Mouse (Mus musculus) E14TG2a.4 (cell line): Measurements from ENCODE around the gene Tigd3.
A peak's percentile ranks its signal among the peaks of the same experiment; 100 is the strongest.

ENCODE experiments used
- H3K27me3 ChIP-seq: 2 replicates; pipeline ENCODE4 v1.6.1; 2014; ENCODE audit warnings: low read length, control low read depth; ENCODE audit not compliant: insufficient read depth
- H3K36me3 ChIP-seq: 2 replicates; pipeline ENCODE4 v1.6.1; 2014; ENCODE audit warnings: low read length, control low read depth; ENCODE audit not compliant: insufficient read depth
- H3K4me1 ChIP-seq: replicated peaks from 2 replicates; pipeline ENCODE4 v1.6.1; 2014; ENCODE audit warnings: low read depth, low read length, control low read depth
- H3K4me3 ChIP-seq: replicated peaks from 2 replicates; pipeline ENCODE4 v1.5.1; 2014; ENCODE audit warnings: mild to moderate bottlenecking, low read length
- H3K9me3 ChIP-seq: 2 replicates; pipeline ENCODE4 v1.6.1; 2014; ENCODE audit warnings: low read length, control low read depth
- CTCF ChIP-seq: conservative IDR thresholded peaks from 2 replicates; pipeline ENCODE4 v1.5.1; 2014; ENCODE audit warnings: low read length
- NANOG ChIP-seq: IDR thresholded peaks from 2 replicates; pipeline ENCODE4 v1.6.1; 2014; ENCODE audit warnings: borderline replicate concordance, low read length, mixed read lengths
- POU5F1 ChIP-seq: IDR thresholded peaks from 2 replicates; pipeline ENCODE4 v1.6.1; 2014; ENCODE audit warnings: low read length, borderline replicate concordance

Tigd3 gene

DNA sequence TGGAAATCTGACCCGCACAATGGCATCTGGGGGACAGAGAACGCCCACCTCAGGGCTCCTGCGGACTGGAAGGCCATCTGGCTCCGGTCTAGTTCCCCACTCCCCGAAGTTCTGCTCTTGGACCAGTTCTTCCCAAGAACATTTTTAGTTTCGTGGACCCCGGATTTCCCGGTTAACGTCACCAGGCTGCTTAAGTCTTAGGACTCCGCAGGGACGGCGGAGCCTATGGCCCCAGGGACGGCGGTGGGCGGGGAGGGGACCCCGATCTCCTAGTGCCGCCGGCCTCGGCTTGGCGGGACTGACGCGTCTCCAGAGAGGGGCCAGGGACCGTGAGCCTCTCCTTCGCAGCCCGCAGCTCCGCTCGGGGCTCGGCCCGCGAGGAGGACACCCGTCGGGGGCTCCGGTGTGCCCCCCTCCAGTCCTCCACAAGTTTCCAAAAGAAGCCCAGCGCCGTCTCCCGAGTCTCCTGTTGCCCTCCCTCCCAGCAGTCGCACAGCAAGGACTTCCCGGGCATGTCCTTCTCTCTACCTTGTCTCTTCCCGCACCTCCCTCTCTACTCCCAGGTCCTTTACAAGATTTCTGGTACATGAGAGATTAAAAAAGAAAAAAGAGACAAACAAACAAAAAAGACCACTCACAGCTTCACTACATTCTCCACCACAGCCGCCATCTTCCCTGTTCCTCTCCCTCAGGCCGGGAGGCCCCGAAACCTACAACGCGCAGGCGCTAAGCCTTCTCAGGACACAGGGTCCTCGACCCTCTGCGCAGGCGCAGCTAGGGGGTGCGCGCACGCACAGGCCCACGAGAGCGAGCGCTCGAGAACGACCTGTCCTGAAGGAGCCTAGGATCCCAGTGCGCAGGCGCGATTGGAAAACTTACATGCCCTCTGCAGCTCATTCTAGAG lies 18.4 kb upstream of the Tigd3 start:
- Histone ChIP-seq H3K27me3 (no peaks in the 10 kb centered on the region), H3K4me3 (peak overlapping the region; percentile 99), H3K4me1 (peaks cover 59% of the 10 kb centered on the region), H3K9me3 (no peaks in the 10 kb centered on the region), H3K36me3 (peaks cover 43% of the 10 kb centered on the region)
- TF ChIP-seq POU5F1 (no peak), CTCF (no peak), NANOG (no peak)

DNA sequence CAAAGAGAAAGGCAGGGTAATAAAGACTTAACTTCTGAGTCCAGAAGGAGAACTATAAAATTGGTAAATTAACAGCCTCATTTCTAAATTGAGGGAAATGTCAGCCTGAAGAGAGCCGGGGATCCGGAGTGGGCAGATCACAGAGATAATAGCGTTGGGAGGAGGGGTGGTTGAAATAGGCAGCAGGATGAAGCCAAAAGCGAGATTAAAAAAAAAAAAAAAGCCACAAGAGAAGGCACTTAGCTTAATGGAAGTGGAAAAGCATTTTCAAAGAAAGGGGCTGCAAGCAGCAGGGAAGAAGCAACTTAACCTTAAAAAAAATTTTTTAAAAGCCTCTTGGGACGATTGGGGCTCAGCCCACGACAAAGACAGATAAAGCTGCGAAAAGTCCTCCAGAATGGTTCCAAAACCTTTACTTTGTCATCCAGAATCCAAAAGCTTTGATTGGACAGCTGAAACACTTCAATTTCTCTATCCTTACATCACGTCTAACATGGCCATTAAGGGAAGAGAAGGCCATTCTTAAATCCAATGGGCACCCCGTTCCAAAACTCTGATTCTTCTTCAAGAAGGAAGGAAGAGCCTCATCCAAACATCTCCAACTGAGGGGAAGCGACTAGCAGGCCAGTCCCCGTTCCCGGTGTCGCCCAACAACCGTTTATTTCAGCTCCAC lies 17.6 kb upstream of the Tigd3 start:
- TF ChIP-seq POU5F1 (no peak), NANOG (no peak), CTCF (no peak)
- Histone ChIP-seq H3K4me1 (peaks cover 54% of the 10 kb centered on the region), H3K27me3 (no peaks in the 10 kb centered on the region), H3K36me3 (peaks cover 45% of the 10 kb centered on the region), H3K9me3 (no peaks in the 10 kb centered on the region), H3K4me3 (peak overlapping the region; percentile 99)

DNA sequence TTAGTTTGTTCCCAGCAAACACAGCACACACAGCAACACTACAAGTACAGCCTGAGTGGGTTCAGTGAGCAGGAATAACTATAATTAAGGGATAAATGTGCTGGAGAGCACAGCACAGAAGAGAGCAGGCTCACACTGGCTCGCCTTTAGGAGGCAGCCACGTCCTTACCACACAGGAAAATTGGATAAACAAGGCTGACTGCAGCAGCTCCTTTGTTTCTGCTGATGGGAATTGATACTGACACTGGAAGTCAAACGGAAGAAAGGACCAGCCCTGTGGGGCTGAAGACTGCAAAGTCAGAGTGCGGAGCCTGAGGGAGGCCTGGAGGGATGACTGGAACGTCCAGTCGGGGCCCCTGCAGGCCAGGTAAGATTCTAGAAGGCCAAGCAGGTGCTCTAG lies 16.3 kb upstream of the Tigd3 start:
- peaks cover 52% of the 10 kb centered on the region for H3K36me3 ChIP-seq
- no peaks in the 10 kb centered on the region for H3K27me3 ChIP-seq
- H3K4me1 ChIP-seq: peaks cover 47% of the 10 kb centered on the region
- TF ChIP-seq CTCF: no peak
- TF ChIP-seq NANOG: no peak
- no peak for TF ChIP-seq POU5F1
- no peak overlapping the region for H3K4me3 ChIP-seq
- no peaks in the 10 kb centered on the region for H3K9me3 ChIP-seq

DNA sequence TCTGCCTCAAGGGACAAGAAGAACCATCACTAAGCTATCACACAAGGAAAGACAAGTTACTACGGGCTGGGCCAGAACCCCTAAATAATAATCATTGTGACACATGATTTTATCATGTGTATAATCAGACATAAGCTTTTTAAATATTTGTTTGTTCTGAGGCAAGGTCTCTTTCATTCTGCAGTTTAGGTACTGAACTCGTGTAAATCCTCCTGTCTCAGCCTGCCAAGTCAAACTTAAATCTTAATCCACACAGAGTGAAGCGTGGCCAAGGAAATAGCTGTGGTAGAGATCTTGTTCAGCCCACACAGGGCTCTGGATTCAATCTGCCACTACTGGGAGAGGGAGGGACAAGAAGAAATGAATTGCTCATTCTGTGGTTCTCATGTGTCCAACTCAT lies 13.3 kb upstream of the Tigd3 start:
- no peak overlapping the region for H3K4me3 ChIP-seq
- H3K9me3 ChIP-seq: no peaks in the 10 kb centered on the region
- peaks cover 70% of the 10 kb centered on the region for H3K36me3 ChIP-seq
- TF ChIP-seq NANOG (no peak), POU5F1 (no peak), CTCF (no peak)
- peaks cover 44% of the 10 kb centered on the region for H3K4me1 ChIP-seq
- no peaks in the 10 kb centered on the region for H3K27me3 ChIP-seq

DNA sequence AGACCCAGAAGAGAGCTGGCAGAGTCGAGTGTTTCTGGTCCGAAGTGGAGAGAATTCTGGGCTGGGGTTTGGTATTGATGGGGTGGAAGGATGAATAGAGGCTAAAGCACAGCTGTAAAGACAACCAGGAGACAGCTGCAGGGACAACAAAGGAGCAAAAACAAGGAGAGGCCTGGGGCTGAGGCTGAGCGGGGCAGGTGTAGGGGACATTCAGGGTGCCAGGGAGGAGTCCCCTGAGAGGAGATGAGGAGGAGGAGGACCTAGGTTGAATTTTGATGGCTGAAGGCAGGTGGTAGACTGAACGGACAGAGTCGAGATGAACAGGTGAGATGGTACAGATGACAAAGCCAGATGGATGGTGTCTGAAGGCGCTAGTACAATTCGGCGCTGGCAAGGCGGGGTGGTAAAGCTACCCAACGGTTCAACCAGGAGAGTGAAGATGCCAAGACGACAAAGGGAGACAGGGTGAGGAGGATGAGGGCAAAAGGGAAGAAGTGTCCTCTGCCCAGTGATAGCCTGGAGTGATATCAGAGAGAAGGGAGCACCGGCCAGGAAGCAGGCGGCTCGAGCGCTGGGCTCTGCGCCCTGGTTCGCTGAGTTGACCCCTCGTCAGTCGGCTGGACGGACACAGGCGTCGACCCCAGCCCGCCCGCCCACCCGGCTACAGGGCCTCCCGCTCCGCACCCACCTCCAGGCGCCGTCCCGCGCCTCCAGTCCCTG lies 507 bp downstream of the Tigd3 start:
- Histone ChIP-seq H3K4me1 (peaks cover 28% of the 10 kb centered on the region), H3K27me3 (peaks cover 13% of the 10 kb centered on the region), H3K4me3 (peak overlapping the region; percentile 77), H3K36me3 (peaks cover 40% of the 10 kb centered on the region), H3K9me3 (no peaks in the 10 kb centered on the region)
- TF ChIP-seq POU5F1 (no peak), CTCF (no peak), NANOG (no peak)

DNA sequence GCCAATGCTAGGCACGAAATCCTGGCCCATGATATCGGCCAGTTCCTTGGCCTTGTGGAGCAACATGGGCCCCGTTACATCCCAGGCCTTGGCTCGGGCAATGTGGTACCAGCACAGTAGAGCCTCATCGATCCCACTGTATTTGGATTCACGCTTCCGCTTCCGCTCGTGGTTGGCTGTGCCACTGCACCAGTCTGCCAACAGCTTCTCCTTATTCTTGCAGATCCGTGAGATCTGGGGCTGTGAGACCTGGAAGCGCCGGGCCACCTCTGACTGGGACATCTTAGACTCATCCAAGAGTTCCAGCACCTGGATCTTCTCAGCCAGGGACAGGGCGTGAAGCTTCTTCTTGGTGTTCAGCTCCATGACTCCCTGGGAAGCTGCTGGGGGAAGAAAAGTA lies 1.2 kb downstream of the Tigd3 start:
- no peaks in the 10 kb centered on the region for H3K9me3 ChIP-seq
- peaks cover 13% of the 10 kb centered on the region for H3K27me3 ChIP-seq
- H3K4me1 ChIP-seq: peaks cover 28% of the 10 kb centered on the region
- H3K36me3 ChIP-seq: peaks cover 33% of the 10 kb centered on the region
- TF ChIP-seq POU5F1 (no peak), CTCF (no peak), NANOG (no peak)
- H3K4me3 ChIP-seq: peak overlapping the region; percentile 77

DNA sequence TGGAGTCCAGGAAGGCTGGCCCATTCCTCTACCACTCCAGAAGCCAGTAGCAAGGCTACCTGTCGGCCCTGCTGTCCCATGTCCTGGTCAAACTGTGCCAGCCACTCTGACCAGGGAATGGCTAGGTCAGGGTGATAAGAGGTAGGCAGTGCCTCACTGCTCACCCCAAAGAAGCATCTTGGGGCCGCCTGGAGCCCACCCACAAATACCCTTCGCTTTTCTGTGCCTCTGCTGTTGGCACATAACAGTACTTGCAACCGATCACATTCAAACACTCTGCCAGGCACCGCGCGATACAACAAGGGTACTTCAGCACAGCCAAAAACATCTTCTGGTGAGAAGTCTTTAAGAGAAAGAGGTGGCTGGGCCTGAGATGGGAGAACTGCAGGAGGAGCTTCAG lies 1.7 kb downstream of the Tigd3 start:
- H3K27me3 ChIP-seq: peaks cover 13% of the 10 kb centered on the region
- no peak for TF ChIP-seq CTCF
- TF ChIP-seq POU5F1: no peak
- TF ChIP-seq NANOG: no peak
- H3K36me3 ChIP-seq: peaks cover 28% of the 10 kb centered on the region
- peaks cover 28% of the 10 kb centered on the region for H3K4me1 ChIP-seq
- H3K9me3 ChIP-seq: no peaks in the 10 kb centered on the region
- peak overlapping the region; percentile 77; the same call in 1 of the 2 replicates for H3K4me3 ChIP-seq
